Mouse (Mus musculus): Measurements from ENCODE around the gene Gm17087. TPM values are rescaled to one million over a fixed set of nuclear protein-coding genes. Genes with fewer than 3 reads are reported as not detected.
A peak's percentile ranks its signal among the peaks of the same experiment; 100 is the strongest.

Gene Gm17087
- not detected in 2 replicates for polyA plus RNA-seq (2014; fragmentation: Nextera tagmentation; extraction: Ambion mirVana)

DNA sequence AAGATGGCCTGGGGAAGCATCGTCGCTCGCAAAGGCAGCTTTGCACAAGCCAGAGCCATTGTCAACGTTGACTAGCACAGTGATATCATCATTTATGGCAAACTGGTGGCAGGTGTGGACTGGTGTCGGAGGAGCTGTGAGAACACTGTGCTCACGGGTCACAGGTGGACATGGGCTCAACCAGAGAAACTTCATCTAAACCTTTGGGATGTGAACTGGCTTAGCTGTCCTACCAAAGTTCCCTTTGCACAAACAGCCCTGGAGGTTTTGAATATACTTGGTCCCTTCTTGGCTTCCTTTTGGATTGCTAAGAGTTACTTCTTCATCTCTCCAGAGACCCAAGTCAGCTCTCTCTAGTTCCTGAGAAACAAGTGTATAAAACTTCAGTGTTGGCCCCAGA is at the start of gene Gm17087:
Gene Gm17087, minus strand, starts transcription at position 101 of the 400 bp plus-strand sequence.
- Histone ChIP-seq H3K4me2 (replicated peaks) (no peak within 1 kb of the TSS), H3K9ac (no peak within 1 kb of the TSS), H3K27me3 (ENCODE audit: control insufficient read depth, insufficient read depth, low read length) (no peaks in the 10 kb centered on the region), H3K4me3 (replicated peaks; ENCODE audit: low read length) (no peak within 1 kb of the TSS), H3K27ac (no peak within 1 kb of the TSS), H3K36me3 (replicated peaks; ENCODE audit: control insufficient read depth, insufficient read depth) (no peaks in the 10 kb centered on the region), H3K4me1 (replicated peaks; ENCODE audit: control insufficient read depth, insufficient read depth, low read length) (no peaks in the 10 kb centered on the region), H3K9me3 (ENCODE audit: control insufficient read depth, low read length) (no peaks in the 10 kb centered on the region)
- DNase-seq (ENCODE audit: low spot score) (no peak), ATAC-seq (ENCODE audit: low FRiP score) (no peak)
- 93% methylated on average over 6 of the region's 6 CpGs for WGBS

DNA sequence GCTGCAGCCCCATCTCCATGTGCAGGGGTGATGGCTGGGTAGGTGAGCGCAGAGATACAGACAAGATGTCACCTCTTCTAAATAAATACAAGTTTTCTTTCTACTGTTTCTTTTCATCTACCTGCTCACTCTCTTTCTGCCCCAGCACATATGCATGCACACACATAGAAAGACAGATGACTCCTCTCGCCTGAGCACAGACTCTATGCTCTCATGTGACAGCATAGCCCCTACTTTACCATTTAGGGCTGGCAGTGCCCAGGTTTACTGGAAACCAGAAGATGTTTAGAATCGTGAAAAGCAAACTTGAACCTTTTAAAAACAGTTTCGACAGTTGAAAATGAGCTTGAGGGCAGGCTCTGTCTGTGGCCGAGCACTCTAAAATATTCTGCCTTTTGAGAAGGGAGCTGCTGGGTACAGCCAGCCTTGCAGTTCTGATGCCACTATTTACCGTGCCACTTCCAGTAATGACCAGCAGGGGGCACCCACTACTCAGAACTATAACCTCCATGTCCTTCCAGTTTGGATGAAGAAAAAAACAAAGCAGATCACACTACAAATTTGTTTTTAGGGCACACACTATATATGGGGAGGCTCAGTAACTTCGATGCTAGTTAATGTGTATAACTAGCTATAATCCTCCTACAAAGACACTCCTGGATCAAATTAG is 47.3 kb upstream of the Gm17087 start:
- no peaks in the 10 kb centered on the region for H3K27me3 ChIP-seq (ENCODE audit: control insufficient read depth, insufficient read depth, low read length)
- 32% methylated on average over 7 of the region's 7 CpGs for WGBS
- peak; percentile 64; the same call in 1 of the 2 replicates for ATAC-seq (ENCODE audit: low FRiP score)
- H3K4me1 ChIP-seq (replicated peaks; ENCODE audit: control insufficient read depth, insufficient read depth, low read length): no peaks in the 10 kb centered on the region
- no peaks in the 10 kb centered on the region for H3K36me3 ChIP-seq (replicated peaks; ENCODE audit: control insufficient read depth, insufficient read depth)
- H3K9ac ChIP-seq: no peak overlapping the region
- DNase-seq (ENCODE audit: low spot score): peak; percentile 96
- no peak overlapping the region for H3K27ac ChIP-seq
- no peaks in the 10 kb centered on the region for H3K9me3 ChIP-seq (ENCODE audit: control insufficient read depth, low read length)
- H3K4me3 ChIP-seq (replicated peaks; ENCODE audit: low read length): no peak overlapping the region
- H3K4me2 ChIP-seq (replicated peaks): no peak overlapping the region

DNA sequence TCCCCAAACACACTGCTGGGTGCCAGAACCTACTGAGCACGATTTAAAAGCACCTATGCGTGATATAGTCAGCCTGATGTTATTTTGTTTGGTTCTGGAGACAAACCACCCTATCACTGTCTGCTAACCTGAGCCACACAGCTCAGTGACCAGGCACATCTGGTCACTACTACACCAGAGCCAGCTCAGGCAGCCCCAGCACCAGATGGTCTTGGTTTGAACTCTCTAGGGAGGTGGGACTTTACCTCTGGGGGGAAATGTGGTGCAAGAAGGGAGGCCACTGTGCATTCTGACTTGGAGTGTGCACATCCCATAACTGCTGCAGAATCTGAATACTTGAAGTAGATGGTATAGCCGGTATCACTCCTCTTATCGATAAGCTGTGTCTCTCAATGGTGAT is 45.2 kb upstream of the Gm17087 start:
- WGBS: 85% methylated on average over 4 of the region's 4 CpGs
- H3K4me1 ChIP-seq (replicated peaks; ENCODE audit: control insufficient read depth, insufficient read depth, low read length): no peaks in the 10 kb centered on the region
- no peak overlapping the region for H3K9ac ChIP-seq
- no peak overlapping the region for H3K27ac ChIP-seq
- ATAC-seq (ENCODE audit: low FRiP score) (no peak), DNase-seq (ENCODE audit: low spot score) (no peak)
- no peaks in the 10 kb centered on the region for H3K9me3 ChIP-seq (ENCODE audit: control insufficient read depth, low read length)
- no peak overlapping the region for H3K4me3 ChIP-seq (replicated peaks; ENCODE audit: low read length)
- no peak overlapping the region for H3K4me2 ChIP-seq (replicated peaks)
- no peaks in the 10 kb centered on the region for H3K27me3 ChIP-seq (ENCODE audit: control insufficient read depth, insufficient read depth, low read length)
- no peaks in the 10 kb centered on the region for H3K36me3 ChIP-seq (replicated peaks; ENCODE audit: control insufficient read depth, insufficient read depth)

GRCm38 (mm10) chr17:8606695-8607094 is 39.9 kb upstream of the Gm17087 start:
- WGBS: 89% methylated on average over 3 of the region's 3 CpGs
- no peaks in the 10 kb centered on the region for H3K27me3 ChIP-seq (ENCODE audit: control insufficient read depth, insufficient read depth, low read length)
- H3K9ac ChIP-seq: no peak overlapping the region
- H3K36me3 ChIP-seq (replicated peaks; ENCODE audit: control insufficient read depth, insufficient read depth): no peaks in the 10 kb centered on the region
- no peak overlapping the region for H3K27ac ChIP-seq
- no peak overlapping the region for H3K4me2 ChIP-seq (replicated peaks)
- no peak for ATAC-seq (ENCODE audit: low FRiP score)
- no peak for DNase-seq (ENCODE audit: low spot score)
- no peak overlapping the region for H3K4me3 ChIP-seq (replicated peaks; ENCODE audit: low read length)
- no peaks in the 10 kb centered on the region for H3K4me1 ChIP-seq (replicated peaks; ENCODE audit: control insufficient read depth, insufficient read depth, low read length)
- no peaks in the 10 kb centered on the region for H3K9me3 ChIP-seq (ENCODE audit: control insufficient read depth, low read length)

- Histone ChIP-seq H3K9me3 (ENCODE audit: control insufficient read depth, low read length) (no peaks in the 10 kb centered on the region), H3K4me2 (replicated peaks) (no peak overlapping the region), H3K36me3 (replicated peaks; ENCODE audit: control insufficient read depth, insufficient read depth) (no peaks in the 10 kb centered on the region), H3K27ac (no peak overlapping the region), H3K4me1 (replicated peaks; ENCODE audit: control insufficient read depth, insufficient read depth, low read length) (no peaks in the 10 kb centered on the region), H3K9ac (no peak overlapping the region), H3K4me3 (replicated peaks; ENCODE audit: low read length) (no peak overlapping the region), H3K27me3 (ENCODE audit: control insufficient read depth, insufficient read depth, low read length) (no peaks in the 10 kb centered on the region)
- DNase-seq (ENCODE audit: low spot score): no peak
- no peak for ATAC-seq (ENCODE audit: low FRiP score)
- 85% methylated on average over 5 of the region's 5 CpGs for WGBS
Measured at GRCm38 (mm10) chr17:8605921-8606320, 39.2 kb upstream of the Gm17087 start.

DNA sequence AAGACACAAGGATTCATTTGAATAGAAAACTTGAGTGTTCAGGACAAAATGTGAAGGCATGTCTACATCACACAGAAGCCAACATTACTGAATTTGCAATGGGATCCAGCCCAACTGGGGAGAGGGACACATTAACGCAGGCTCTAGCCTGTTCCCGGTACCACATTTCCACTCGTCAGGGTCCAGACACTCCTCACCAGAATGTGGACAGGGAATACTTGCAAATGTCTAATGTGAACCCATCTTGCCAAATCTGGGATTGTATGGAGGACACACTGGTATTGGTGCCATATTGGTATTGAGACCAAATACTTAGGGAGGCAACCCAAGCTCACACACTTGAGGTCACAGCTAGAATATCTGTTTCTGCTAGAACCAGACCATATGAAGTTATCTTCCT is 36.2 kb upstream of the Gm17087 start:
- DNase-seq (ENCODE audit: low spot score) (no peak), ATAC-seq (ENCODE audit: low FRiP score) (no peak)
- H3K9ac ChIP-seq: no peak overlapping the region
- H3K9me3 ChIP-seq (ENCODE audit: control insufficient read depth, low read length): no peaks in the 10 kb centered on the region
- H3K4me3 ChIP-seq (replicated peaks; ENCODE audit: low read length): no peak overlapping the region
- no peaks in the 10 kb centered on the region for H3K4me1 ChIP-seq (replicated peaks; ENCODE audit: control insufficient read depth, insufficient read depth, low read length)
- H3K27ac ChIP-seq: no peak overlapping the region
- no peaks in the 10 kb centered on the region for H3K36me3 ChIP-seq (replicated peaks; ENCODE audit: control insufficient read depth, insufficient read depth)
- no peak overlapping the region for H3K4me2 ChIP-seq (replicated peaks)
- H3K27me3 ChIP-seq (ENCODE audit: control insufficient read depth, insufficient read depth, low read length): no peaks in the 10 kb centered on the region
- 95% methylated on average over 3 of the region's 3 CpGs for WGBS

DNA sequence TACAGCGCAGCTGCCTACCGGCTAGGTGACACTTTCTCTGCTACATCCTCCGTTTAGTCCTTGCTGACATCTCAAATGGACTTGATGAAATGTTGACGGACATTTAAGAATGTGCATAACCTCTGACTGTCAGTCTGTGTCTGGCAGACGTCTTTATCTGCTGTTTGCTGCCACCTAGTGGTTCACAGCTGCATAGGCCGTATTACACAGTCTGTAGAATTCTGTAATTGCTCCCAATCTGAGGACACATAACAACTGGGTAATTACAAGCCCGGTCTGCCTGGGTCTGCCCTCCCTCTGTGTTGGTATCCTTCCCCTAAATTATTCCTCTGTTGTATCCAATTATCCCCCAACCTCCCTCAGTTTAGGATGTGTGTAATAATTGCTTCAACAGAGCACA is 31.0 kb upstream of the Gm17087 start:
- Histone ChIP-seq H3K9me3 (ENCODE audit: control insufficient read depth, low read length) (0 out of 2 replicates have a peak, but pooled peaks cover 3% of the 10 kb centered on the region), H3K27ac (no peak overlapping the region), H3K4me1 (replicated peaks; ENCODE audit: control insufficient read depth, insufficient read depth, low read length) (no peaks in the 10 kb centered on the region), H3K4me2 (replicated peaks) (no peak overlapping the region), H3K9ac (no peak overlapping the region), H3K4me3 (replicated peaks; ENCODE audit: low read length) (no peak overlapping the region), H3K27me3 (ENCODE audit: control insufficient read depth, insufficient read depth, low read length) (0 out of 2 replicates have a peak, but pooled peaks cover 5% of the 10 kb centered on the region), H3K36me3 (replicated peaks; ENCODE audit: control insufficient read depth, insufficient read depth) (no peaks in the 10 kb centered on the region)
- ATAC-seq (ENCODE audit: low FRiP score): peak; percentile 65; the same call in 1 of the 2 replicates
- DNase-seq (ENCODE audit: low spot score): peak; percentile 83
- 9% methylated on average over 7 of the region's 7 CpGs for WGBS

GRCm38 (mm10) chr17:8592427-8593277 is 25.9 kb upstream of the Gm17087 start:
- no peaks in the 10 kb centered on the region for H3K36me3 ChIP-seq (replicated peaks; ENCODE audit: control insufficient read depth, insufficient read depth)
- ATAC-seq (ENCODE audit: low FRiP score) (peak; percentile 43; the same call in 1 of the 2 replicates), DNase-seq (ENCODE audit: low spot score) (peak; percentile 92)
- H3K4me3 ChIP-seq (replicated peaks; ENCODE audit: low read length): peak overlapping the region; percentile 8; the same call in 1 of the 2 replicates
- WGBS: 23% methylated on average over 22 of the region's 22 CpGs
- no peak overlapping the region for H3K9ac ChIP-seq
- peak overlapping the region; percentile 50 for H3K4me2 ChIP-seq (replicated peaks)
- 0 out of 2 replicates have a peak, but pooled peaks cover 3% of the 10 kb centered on the region for H3K9me3 ChIP-seq (ENCODE audit: control insufficient read depth, low read length)
- H3K27ac ChIP-seq: no peak overlapping the region
- 0 out of 2 replicates have a peak, but pooled peaks cover 5% of the 10 kb centered on the region for H3K27me3 ChIP-seq (ENCODE audit: control insufficient read depth, insufficient read depth, low read length)
- H3K4me1 ChIP-seq (replicated peaks; ENCODE audit: control insufficient read depth, insufficient read depth, low read length): no peaks in the 10 kb centered on the region

GRCm38 (mm10) chr17:8581579-8581978 is 14.8 kb upstream of the Gm17087 start:
- no peak overlapping the region for H3K4me3 ChIP-seq (replicated peaks; ENCODE audit: low read length)
- no peak overlapping the region for H3K9ac ChIP-seq
- no peak overlapping the region for H3K4me2 ChIP-seq (replicated peaks)
- H3K27me3 ChIP-seq (ENCODE audit: control insufficient read depth, insufficient read depth, low read length): no peaks in the 10 kb centered on the region
- ATAC-seq (ENCODE audit: low FRiP score): no peak
- no peak overlapping the region for H3K27ac ChIP-seq
- no peaks in the 10 kb centered on the region for H3K36me3 ChIP-seq (replicated peaks; ENCODE audit: control insufficient read depth, insufficient read depth)
- H3K4me1 ChIP-seq (replicated peaks; ENCODE audit: control insufficient read depth, insufficient read depth, low read length): no peaks in the 10 kb centered on the region
- WGBS: 61% methylated on average over 8 of the region's 8 CpGs
- no peak for DNase-seq (ENCODE audit: low spot score)
- no peaks in the 10 kb centered on the region for H3K9me3 ChIP-seq (ENCODE audit: control insufficient read depth, low read length)
